Mouse (Mus musculus) limb, embryonic 15.5 days (tissue): ENCODE measurements around the gene Arid1b. TPM values are rescaled to one million over a fixed set of nuclear protein-coding genes. Genes with fewer than 3 reads are reported as not detected.

Source experiments
- ATAC-seq: fragments of 200-750 bp; cut with Nextera tagmentation; 2 replicates; pipeline ENCODE4 v1.8.0; 2017; ENCODE audit warnings: low read depth, moderate TSS enrichment; ENCODE audit not compliant: insufficient number of reproducible peaks, low FRiP score, low TSS enrichment
- H3K27ac ChIP-seq: fragments of 300-500 bp; sonication (generic); 2 replicates; pipeline ENCODE4 v1.5.1; 2015; ENCODE audit warnings: moderate library complexity, mild to moderate bottlenecking, inconsistent platforms
- H3K27me3 ChIP-seq: fragments of 300-500 bp; sonication (generic); 2 replicates; pipeline ENCODE4 v1.6.1; 2015; ENCODE audit warnings: inconsistent platforms
- H3K36me3 ChIP-seq: fragments of 300-500 bp; sonication (generic); 2 replicates; pipeline ENCODE4 v1.6.1; 2015; ENCODE audit warnings: inconsistent platforms
- H3K4me1 ChIP-seq: fragments of 300-500 bp; sonication (generic); 2 replicates; pipeline ENCODE4 v1.6.1; 2015; ENCODE audit warnings: inconsistent platforms
- H3K4me2 ChIP-seq: fragments of 300-500 bp; sonication (generic); 2 replicates; pipeline ENCODE4 v1.6.1; 2015; ENCODE audit warnings: mild to moderate bottlenecking, inconsistent platforms
- H3K4me3 ChIP-seq: fragments of 300-500 bp; sonication (generic); 2 replicates; pipeline ENCODE4 v1.5.1; 2015; ENCODE audit warnings: mild to moderate bottlenecking, inconsistent platforms
- H3K9ac ChIP-seq: fragments of 300-500 bp; sonication (generic); 2 replicates; pipeline ENCODE4 v1.6.1; 2015; ENCODE audit warnings: inconsistent platforms
- H3K9me3 ChIP-seq: fragments of 300-500 bp; sonication (generic); 2 replicates; pipeline ENCODE4 v1.6.1; 2016; ENCODE audit warnings: inconsistent platforms
- WGBS: fragments of 180-500 bp; shearing (Covaris S2); methylation state at CpG from one replicate; pipeline ENCODE4 v1.1.7; 2015; 5-methylcytosine and 5-hydroxymethylcytosine counted together
- polyA plus RNA-seq: library from polyadenylated mRNA; unstranded; fragments of >200 nt; fragmentation: Nextera tagmentation; extraction: Ambion mirVana; gene quantifications from 2 replicates; pipeline ENCODE4 v1.2.1, GENCODE M21; 2015

The Arid1b gene
- polyA plus RNA-seq, 1 experiment from 2014 or later = 11.4 TPM

DNA sequence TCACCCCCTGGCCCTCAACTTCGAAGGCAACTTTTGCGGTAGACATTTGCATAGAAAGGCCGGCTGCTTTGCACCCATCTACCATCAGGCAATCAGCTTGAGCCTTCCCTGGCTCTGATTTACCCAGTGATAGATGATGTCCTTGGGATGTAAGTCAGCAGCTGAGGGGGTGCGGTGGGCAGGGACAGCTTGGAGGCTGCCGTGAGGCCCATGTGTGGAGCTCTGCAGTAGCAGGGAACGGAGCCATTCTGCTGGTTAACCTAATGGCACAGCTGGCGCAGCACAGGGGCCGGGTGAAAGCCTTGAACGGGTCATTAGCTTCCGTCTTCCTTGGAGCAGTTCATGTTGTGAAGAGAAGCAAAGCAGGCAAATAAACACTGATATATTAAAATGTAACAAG lies 275.2 kb downstream of the Arid1b start:
- no peaks in the 10 kb centered on the region for H3K27me3 ChIP-seq
- H3K4me3 ChIP-seq = no peak overlapping the region
- H3K9ac ChIP-seq = no peak overlapping the region
- WGBS = 85% methylated on average over 10 of the region's 10 CpGs
- peaks cover 9% of the 10 kb centered on the region for H3K36me3 ChIP-seq
- H3K27ac ChIP-seq = no peak overlapping the region
- no peak for ATAC-seq
- H3K9me3 ChIP-seq = no peaks in the 10 kb centered on the region
- H3K4me2 ChIP-seq = no peak overlapping the region
- no peaks in the 10 kb centered on the region for H3K4me1 ChIP-seq

- no peaks in the 10 kb centered on the region for H3K27me3 ChIP-seq
- no peak overlapping the region for H3K4me2 ChIP-seq
- no peak overlapping the region for H3K4me3 ChIP-seq
- ATAC-seq = no peak
- WGBS = 89% methylated on average over 16 of the region's 16 CpGs
- no peaks in the 10 kb centered on the region for H3K4me1 ChIP-seq
- no peaks in the 10 kb centered on the region for H3K9me3 ChIP-seq
- H3K36me3 ChIP-seq = peaks cover 9% of the 10 kb centered on the region
- H3K27ac ChIP-seq = no peak overlapping the region
- no peak overlapping the region for H3K9ac ChIP-seq
These were observed 275.6 kb downstream of the Arid1b start for GRCm38 (mm10) chr17:5269774-5270173.

DNA sequence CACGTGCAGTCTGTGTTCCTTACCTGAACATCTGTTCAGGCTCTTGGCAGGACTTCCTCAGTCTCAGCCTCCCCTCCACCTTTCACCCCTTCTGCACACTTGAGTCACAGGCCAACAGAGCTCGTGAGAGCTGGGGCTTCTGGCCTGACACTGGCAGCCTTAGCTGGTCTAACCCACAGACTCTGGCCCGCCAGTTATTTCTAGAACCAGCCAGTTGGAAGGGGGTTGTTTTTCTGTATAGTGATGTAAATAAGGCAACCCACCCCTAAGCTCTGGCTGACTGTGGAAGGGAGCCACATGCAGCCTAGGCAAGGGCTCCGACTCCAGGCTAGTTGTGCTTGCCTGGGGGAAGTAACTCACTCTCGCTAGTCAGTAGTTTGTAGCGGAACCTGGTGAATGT lies 276.7 kb downstream of the Arid1b start:
- Histone ChIP-seq H3K9ac (no peak overlapping the region), H3K27ac (no peak overlapping the region), H3K27me3 (no peaks in the 10 kb centered on the region), H3K36me3 (peaks cover 9% of the 10 kb centered on the region), H3K4me3 (no peak overlapping the region), H3K4me1 (no peaks in the 10 kb centered on the region), H3K4me2 (no peak overlapping the region), H3K9me3 (no peaks in the 10 kb centered on the region)
- ATAC-seq = no peak
- 78% methylated on average over 6 of the region's 6 CpGs for WGBS

GRCm38 (mm10) chr17:5273118-5273517 lies 279.0 kb downstream of the Arid1b start:
- ATAC-seq = no peak
- Histone ChIP-seq H3K27me3 (no peaks in the 10 kb centered on the region), H3K27ac (no peak overlapping the region), H3K9ac (no peak overlapping the region), H3K4me3 (no peak overlapping the region), H3K4me1 (no peaks in the 10 kb centered on the region), H3K4me2 (no peak overlapping the region), H3K9me3 (no peaks in the 10 kb centered on the region), H3K36me3 (peaks cover 9% of the 10 kb centered on the region)
- WGBS = 85% methylated on average over 3 of the region's 3 CpGs

GRCm38 (mm10) chr17:5273685-5274084 lies 279.6 kb downstream of the Arid1b start:
- no peaks in the 10 kb centered on the region for H3K9me3 ChIP-seq
- H3K4me1 ChIP-seq = 0 out of 2 replicates have a peak, but pooled peaks cover 3% of the 10 kb centered on the region
- peaks cover 5% of the 10 kb centered on the region for H3K36me3 ChIP-seq
- H3K27me3 ChIP-seq = no peaks in the 10 kb centered on the region
- H3K9ac ChIP-seq = no peak overlapping the region
- H3K27ac ChIP-seq = no peak overlapping the region
- ATAC-seq = no peak
- no peak overlapping the region for H3K4me3 ChIP-seq
- 55% methylated on average over 3 of the region's 3 CpGs for WGBS
- H3K4me2 ChIP-seq = no peak overlapping the region

DNA sequence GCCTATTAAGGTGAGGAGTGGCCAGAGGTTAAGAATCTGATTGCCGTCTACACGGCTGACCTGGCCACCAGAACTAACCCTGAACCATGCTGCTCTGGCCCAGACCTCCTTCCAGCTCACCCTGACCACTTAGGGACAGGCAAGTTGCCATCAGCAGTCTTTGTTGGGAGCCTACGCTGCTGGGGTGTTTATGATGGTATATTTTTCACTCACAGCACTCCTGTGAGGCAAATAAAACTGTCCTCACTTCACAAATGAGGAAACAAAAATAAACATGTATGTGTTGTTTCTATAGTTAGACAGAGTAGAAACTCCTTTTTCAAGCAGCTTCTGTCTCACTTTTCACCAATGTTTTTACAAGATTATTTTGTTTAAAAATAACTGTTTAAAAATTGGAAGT lies 280.3 kb downstream of the Arid1b start:
- H3K27me3 ChIP-seq = no peaks in the 10 kb centered on the region
- H3K36me3 ChIP-seq = peaks cover 7% of the 10 kb centered on the region
- H3K4me3 ChIP-seq = no peak overlapping the region
- H3K4me1 ChIP-seq = 0 out of 2 replicates have a peak, but pooled peaks cover 3% of the 10 kb centered on the region
- no peaks in the 10 kb centered on the region for H3K9me3 ChIP-seq
- no peak overlapping the region for H3K4me2 ChIP-seq
- 71% methylated on average over 3 of the region's 3 CpGs for WGBS
- ATAC-seq = no peak
- H3K9ac ChIP-seq = no peak overlapping the region
- H3K27ac ChIP-seq = no peak overlapping the region

DNA sequence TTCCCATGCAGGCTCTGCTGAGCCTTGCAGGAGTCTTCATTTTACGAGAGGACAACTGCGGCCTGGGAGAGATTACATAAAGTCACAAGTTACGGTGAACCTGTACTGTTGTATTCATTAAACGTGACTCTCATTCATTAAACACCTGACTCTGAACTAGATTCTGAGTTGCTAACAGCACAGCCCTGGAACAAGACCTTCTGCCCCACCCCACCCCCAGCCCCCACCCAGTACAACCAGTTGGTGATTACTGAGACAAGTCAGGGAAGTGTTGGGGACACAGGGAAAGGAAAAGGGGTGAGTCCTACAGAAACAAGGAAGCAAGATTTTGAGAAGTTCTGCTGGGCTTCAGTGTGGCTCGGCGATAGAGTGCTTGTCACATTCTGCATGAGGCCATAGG lies 281.6 kb downstream of the Arid1b start:
- Histone ChIP-seq H3K4me2 (no peak overlapping the region), H3K4me1 (0 out of 2 replicates have a peak, but pooled peaks cover 3% of the 10 kb centered on the region), H3K9me3 (no peaks in the 10 kb centered on the region), H3K9ac (no peak overlapping the region), H3K27me3 (no peaks in the 10 kb centered on the region), H3K36me3 (peaks cover 3% of the 10 kb centered on the region), H3K4me3 (no peak overlapping the region), H3K27ac (no peak overlapping the region)
- 57% methylated on average over 6 of the region's 6 CpGs for WGBS
- ATAC-seq = no peak

- no peak overlapping the region for H3K27ac ChIP-seq
- no peaks in the 10 kb centered on the region for H3K27me3 ChIP-seq
- H3K4me1 ChIP-seq = 0 out of 2 replicates have a peak, but pooled peaks cover 3% of the 10 kb centered on the region
- 82% methylated on average over 17 of the region's 17 CpGs for WGBS
- no peak overlapping the region for H3K9ac ChIP-seq
- 0 out of 2 replicates have a peak, but pooled peaks cover 3% of the 10 kb centered on the region for H3K36me3 ChIP-seq
- H3K4me2 ChIP-seq = no peak overlapping the region
- ATAC-seq = no peak
- H3K9me3 ChIP-seq = no peaks in the 10 kb centered on the region
- H3K4me3 ChIP-seq = no peak overlapping the region
These were observed 283.2 kb downstream of the Arid1b start for GRCm38 (mm10) chr17:5277137-5277871.

DNA sequence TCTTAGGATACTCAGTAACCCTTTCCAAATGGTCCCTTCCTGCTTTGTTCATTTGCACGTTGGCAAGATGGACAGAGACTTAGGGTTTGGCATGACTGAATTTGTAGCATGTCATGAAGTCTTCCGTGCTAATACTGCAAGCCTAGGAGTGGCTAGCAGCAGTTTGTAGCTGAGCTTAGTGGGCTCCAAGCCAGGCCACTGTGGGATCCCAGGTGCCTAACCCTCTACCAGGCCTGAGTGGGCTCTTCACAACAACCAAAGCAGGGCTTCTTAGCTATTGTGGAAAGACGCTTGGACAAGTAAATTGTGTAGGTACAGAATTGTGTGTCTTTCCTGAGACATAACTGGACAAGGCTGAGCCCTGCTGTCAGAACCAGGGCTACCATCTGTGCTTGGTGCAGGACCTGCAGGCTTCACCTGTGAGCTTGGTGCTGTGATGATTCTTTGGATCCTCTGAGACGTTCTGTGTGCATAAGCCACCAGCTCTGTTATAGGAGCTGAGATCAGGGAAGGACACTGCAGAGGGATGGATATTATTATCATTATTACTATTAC lies 286.4 kb downstream of the Arid1b start:
- Histone ChIP-seq H3K4me1 (peaks cover 11% of the 10 kb centered on the region), H3K4me2 (no peak overlapping the region), H3K36me3 (peaks cover 9% of the 10 kb centered on the region; the same call in 1 of the 2 replicates), H3K27me3 (no peaks in the 10 kb centered on the region), H3K4me3 (no peak overlapping the region), H3K9ac (no peak overlapping the region), H3K27ac (no peak overlapping the region), H3K9me3 (no peaks in the 10 kb centered on the region)
- no peak for ATAC-seq
- WGBS = 85% methylated on average over 4 of the region's 4 CpGs

GRCm38 (mm10) chr17:5284783-5285182 lies 290.7 kb downstream of the Arid1b start:
- ATAC-seq = no peak

GRCm38 (mm10) chr17:5285877-5286440 lies 291.8 kb downstream of the Arid1b start:
- H3K4me3 ChIP-seq = no peak overlapping the region

More at GRCm38 (mm10) chr17:5284783-5285182, 290.7 kb downstream of the Arid1b start:
- peaks cover 6% of the 10 kb centered on the region; the same call in 1 of the 2 replicates for H3K36me3 ChIP-seq
- no peaks in the 10 kb centered on the region for H3K9me3 ChIP-seq
- peaks cover 27% of the 10 kb centered on the region for H3K4me1 ChIP-seq
- no peak overlapping the region for H3K27ac ChIP-seq
- WGBS = 77% methylated on average over 10 of the region's 10 CpGs
- no peaks in the 10 kb centered on the region for H3K27me3 ChIP-seq
- no peak overlapping the region for H3K4me3 ChIP-seq
- H3K4me2 ChIP-seq = no peak overlapping the region
- no peak overlapping the region for H3K9ac ChIP-seq

DNA sequence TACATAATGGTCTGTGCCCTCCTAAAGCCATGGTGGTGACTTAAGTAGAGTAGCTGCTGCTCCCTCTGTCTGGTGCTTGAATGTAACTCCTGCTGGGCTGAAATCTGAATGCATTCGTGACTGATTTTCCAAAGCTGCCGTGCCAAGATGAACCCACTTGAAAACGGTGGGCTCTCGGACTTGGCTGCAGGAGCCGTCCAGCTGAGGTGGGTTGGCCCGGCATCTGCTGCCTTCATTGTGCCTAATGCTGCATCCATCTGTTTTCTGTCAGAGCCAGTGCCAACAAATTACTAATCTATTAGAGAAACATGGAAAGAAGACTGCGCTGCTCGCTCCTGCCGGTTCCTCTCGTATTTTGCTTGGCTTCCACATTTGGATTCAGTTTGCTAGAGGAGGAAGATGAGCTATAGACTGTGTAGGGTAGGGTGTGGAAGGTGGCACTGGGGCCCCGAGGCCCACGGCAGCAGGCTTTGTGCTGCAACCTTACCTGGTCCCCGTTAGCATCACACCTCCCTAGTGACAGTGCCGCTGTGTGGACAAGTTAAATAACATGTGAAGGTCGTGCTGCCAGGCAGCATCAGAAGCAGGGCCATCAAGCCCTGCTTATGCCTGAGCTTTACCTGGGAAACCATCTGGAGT lies 292.6 kb downstream of the Arid1b start:
- no peak overlapping the region for H3K4me3 ChIP-seq
- ATAC-seq = no peak
- WGBS = 51% methylated on average over 15 of the region's 15 CpGs

More at GRCm38 (mm10) chr17:5285877-5286440, 291.8 kb downstream of the Arid1b start:
- Histone ChIP-seq H3K4me1 (peaks cover 27% of the 10 kb centered on the region), H3K9ac (no peak overlapping the region), H3K27ac (0 out of 2 replicates have a peak overlapping the region, but pooled peaks have one; percentile 22), H3K36me3 (peaks cover 9% of the 10 kb centered on the region), H3K9me3 (no peaks in the 10 kb centered on the region), H3K27me3 (no peaks in the 10 kb centered on the region), H3K4me2 (no peak overlapping the region)
- 54% methylated on average over 13 of the region's 13 CpGs for WGBS
- no peak for ATAC-seq

More for the DNA sequence above, 292.6 kb downstream of the Arid1b start:
- H3K36me3 ChIP-seq = peaks cover 16% of the 10 kb centered on the region
- H3K27ac ChIP-seq = no peak overlapping the region
- no peaks in the 10 kb centered on the region for H3K27me3 ChIP-seq
- H3K9me3 ChIP-seq = no peaks in the 10 kb centered on the region
- no peak overlapping the region for H3K4me2 ChIP-seq
- H3K9ac ChIP-seq = no peak overlapping the region
- H3K4me1 ChIP-seq = peaks cover 27% of the 10 kb centered on the region
